Mouse (Mus musculus) layer of hippocampus, adult 8-10 months (tissue): ENCODE data around the gene Slc9a8. TPM values are rescaled to one million over a fixed set of nuclear protein-coding genes. Genes with fewer than 3 reads are reported as not detected.
"Not testable (repeated sequence)": the region's sequence is repeated elsewhere in the genome, so short reads cannot be mapped to it uniquely, and the experiment has no call there.

Source experiments
- DNase-seq, 2 experiments: peaks; one replicate each; pipeline ENCODE4 v3.0.0; 2022; ENCODE audit warnings: low spot score in 2 of 2
- total RNA-seq, 4 experiments: library from RNA; stranded (reverse); gene quantifications; 2 replicates each; pipeline ENCODE4 v1.2.4; 2022

The Slc9a8 gene
- 10 to 100 TPM; 31.5 to 39.0 (median 35.7) TPM for total RNA-seq

DNA sequence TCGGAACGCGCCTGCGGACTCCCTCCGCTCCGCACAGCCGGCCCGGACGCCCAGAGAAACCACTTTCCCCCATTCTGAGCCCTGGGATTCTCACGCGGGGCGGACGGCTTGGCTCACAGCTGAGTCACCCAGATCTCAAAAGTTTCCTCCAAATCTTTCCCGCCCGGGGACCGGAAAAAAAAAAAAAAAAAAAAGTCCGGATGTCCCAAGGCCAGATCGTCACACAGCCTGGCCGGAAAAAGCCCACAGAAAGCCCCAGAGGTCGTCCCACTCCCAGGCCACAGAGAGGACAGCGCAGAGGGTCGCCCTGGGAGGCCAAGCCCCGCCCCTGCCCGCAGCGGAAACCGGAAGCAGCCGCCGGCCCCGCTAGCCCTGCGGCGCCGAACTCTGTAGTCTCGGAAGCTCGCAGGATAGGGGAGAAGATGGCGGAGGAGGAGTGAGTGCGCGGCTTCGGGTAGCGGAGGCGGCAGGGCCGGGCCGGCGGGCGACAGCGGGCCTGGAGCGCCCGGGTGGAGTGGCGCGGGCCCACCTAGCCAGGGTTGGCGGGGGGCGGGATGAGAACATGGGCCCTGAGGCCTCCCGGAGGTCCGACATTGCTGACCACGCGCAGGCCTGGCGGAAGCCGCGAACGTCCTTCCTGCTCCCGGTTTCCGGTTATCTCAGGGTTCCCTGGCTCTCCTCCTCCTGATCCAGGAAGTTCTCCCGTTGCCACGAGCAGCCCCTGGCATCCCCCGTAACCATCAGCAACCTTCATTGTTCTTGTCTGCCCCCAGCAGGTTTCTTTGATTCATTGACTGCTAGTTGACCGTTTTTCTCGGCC is at the start of gene Slc9a8:
TSS of gene Slc9a8 (plus strand) at position 383 of the 820 bp plus-strand sequence.
- DNase-seq: peak; percentile 86 to 87

DNA sequence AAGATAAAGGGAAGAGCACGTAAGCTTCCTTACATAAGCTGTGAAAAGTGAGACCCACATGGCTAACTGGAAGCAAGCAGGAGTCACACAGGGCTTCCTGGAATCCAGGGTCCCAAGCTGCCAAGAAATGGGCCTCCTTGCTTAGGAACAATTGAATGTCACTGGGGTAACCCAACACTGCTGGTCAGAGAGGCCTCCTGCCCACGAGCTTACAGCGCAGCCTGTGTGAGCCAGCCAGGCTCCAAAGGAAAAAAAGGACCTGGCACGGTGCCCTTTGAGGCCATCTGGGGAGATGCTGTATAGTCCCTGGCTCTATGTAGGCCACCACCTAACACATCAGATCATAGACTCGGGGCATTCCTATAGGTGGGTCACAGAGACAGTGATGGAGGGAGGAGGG is 48.2 kb upstream of the Slc9a8 start:
- peak; percentile 29 to 37 for DNase-seq

DNA sequence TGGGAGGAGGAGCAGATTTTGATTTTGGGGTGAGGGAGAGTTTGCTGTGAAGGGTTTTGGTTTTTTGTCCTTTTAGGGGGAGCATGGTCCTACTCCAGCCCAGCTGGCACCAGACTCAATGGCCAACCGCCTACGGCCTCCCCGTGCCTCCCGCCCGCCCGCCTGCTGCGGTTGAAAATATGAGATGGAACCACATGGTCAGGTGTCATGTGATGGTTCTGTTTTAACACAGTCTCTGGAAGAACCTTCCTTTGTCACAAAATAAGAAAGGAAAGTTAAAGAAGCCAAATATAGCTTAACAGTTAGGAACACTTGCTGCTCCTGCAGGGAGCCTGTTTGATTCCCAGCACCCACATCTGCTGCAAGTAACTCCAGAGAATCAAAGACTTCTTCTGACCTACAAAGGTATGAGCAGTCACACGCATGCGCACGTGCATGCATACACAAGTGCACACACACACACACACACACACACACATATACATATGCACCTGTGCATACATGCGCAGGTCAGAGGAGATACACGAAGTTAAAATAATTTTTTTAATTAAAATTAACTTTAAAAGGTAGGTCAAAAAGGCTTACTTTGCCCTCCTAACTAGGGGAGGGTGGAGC is 47.2 kb upstream of the Slc9a8 start:
- DNase-seq: no peak

DNA sequence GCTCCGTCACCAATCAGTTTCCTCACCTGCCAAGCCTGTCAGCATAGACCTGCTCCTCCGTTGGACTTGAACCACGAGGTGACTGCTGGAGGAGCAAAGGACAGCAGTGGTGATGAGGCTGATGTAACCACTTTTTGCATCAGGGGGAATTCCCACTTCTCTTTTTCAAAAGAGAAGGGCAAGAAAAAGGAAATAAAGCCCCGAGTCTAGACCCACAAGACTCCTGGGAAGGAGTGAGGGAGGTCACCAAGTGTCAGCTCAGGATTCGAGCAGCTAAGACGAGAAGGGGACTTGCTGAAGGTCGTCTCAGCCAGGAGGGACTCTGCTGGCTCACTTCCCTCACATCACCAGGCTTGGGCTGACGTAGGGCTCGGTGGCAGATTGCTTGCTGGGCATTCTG is 46.4 kb upstream of the Slc9a8 start:
- DNase-seq: no peak

DNA sequence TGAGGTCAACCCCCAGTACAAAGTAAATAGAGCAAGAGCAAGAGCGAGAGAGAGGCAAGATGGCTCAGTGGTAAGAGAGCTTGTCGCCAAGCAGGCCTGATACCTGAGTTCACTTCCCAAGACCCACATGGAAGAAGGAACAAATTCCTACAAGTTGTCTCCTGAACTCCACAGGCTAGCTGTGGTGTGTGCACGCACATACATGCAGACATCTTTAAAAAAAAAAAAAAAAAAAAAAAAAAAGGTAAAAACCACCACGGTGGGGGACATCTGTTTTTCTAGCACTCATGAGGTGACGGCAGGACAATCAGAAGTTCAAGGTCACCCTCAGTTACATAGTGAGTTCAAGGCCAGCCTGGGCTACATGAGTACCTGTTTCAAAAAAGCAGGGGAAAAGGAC is 45.8 kb upstream of the Slc9a8 start:
- no peak for DNase-seq

DNA sequence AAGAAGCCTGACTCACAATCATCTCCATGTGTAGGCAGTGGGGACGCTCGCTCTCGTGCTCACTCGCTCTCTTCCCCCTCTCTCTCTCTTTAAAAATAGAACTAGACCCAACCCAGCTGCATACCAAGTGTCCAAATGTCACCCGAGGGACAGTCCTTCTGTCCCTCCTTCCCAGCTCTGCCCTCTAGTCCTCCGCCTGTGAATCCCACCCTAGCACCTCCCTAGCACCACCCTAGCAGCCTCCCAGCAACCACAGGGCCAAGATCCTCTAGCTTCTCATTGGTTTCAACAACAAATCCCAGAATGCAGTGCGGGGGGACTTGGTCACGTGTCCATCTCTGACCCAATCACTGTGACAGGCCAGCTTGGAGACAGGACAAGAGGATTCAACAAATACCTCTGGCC is 45.4 kb upstream of the Slc9a8 start:
- DNase-seq: no peak

DNA sequence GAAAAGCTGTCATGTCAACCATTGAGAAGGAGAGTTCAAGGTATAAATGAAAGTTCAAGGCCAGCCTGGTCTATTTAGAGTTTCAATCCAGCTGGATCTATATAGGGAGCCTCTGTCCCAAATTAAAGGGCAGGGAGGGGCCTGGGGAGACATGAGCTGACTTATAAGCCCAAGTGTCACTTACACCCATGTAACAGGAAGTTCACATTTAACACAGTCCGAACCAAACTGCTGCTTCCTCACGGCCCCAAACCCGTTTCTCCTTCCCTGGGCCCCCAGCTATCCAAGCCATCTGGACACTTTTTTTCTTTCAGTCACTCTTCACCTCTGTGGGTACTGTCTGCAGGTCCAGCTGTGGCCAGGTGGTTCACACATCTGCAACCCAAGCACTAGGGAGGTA is 43.8 kb upstream of the Slc9a8 start:
- DNase-seq: no peak

DNA sequence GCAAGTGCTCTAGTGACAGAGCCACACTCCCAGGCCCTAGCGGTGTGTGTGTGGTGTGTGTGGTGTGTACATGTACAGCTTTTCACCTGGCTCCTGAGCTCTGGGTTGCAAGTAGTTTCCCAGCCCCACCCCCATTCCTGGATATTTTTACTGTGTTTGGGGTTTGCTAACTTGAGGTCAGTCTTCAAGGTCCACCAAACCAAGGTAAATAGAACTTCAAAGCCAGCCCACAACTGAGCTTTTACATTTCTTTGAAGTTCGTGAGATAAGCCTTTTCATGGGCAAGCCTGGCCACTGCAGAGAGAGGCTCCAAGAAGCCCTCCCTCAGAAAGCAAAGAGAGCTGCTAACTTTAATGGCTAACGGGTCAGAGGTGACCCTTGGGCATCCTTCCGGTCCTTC is 42.5 kb upstream of the Slc9a8 start:
- DNase-seq: no peak

DNA sequence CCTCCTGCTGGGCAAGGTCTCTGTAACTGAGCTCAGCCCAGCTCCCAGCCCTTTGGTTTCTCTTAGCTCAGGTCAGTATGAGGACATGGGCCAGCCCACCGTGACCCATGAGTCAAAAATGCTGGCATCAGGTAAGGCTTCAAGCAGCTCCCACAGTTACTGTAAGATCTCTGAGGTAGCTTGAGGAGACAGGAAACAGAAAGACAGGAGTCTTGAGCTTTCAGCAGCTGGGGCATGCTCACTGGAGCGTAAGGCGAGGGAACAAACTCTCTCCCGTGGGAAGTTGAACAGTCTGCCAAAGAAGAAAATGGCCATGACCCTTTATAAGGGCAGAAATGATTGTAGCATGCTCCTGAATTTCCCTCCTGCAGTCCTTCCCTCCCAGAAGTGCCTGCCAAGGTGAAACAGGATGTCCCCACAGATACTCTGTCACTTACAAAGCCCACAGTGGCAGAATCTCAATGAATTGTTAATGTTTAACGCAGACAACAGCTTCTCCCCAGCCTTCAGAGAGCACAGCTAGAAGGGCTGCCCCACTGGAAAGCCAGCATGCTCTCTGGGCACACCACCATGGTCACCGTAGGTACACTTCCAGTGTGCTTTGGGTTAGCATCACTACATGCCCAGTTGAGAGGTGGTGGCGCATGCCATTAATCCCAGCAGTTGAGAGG is 40.8 kb upstream of the Slc9a8 start:
- no peak for DNase-seq

DNA sequence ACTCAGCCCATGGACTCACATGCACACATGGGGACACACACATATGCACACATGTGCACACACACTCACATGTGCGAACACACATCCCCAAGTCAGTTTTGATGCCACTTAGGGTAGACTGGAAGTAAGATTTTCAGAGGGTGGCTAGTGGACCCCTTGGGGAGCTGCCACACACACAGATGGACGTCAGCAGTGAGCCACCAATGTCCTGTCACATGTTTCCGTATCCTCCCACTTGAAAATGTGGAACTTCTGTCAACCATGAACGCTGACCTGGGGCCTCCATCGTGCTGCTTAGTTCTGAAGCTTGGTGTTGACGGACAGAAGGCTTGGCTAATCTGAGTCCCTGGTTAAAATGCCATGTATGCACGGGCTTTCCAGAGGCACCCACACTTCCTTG is 39.9 kb upstream of the Slc9a8 start:
- DNase-seq: no peak

DNA sequence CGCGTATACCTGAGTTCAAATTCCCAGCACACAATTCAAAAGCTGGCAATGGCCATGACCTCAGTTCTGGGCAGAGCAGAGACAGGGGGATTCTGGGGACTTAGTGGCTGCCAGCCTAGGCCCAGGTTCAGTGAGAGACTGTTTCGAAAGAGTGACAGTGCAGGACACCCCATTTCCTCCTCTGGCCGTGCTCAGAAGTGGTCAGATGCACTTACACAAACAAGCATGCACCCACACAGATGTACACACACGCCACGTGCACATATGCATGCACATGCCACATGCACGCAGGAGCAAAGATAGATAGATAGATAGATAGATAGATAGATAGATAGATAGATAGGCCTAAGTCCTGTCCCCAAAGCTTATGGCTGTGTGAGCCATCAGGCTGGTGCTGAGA is 39.1 kb upstream of the Slc9a8 start:
- no peak for DNase-seq

DNA sequence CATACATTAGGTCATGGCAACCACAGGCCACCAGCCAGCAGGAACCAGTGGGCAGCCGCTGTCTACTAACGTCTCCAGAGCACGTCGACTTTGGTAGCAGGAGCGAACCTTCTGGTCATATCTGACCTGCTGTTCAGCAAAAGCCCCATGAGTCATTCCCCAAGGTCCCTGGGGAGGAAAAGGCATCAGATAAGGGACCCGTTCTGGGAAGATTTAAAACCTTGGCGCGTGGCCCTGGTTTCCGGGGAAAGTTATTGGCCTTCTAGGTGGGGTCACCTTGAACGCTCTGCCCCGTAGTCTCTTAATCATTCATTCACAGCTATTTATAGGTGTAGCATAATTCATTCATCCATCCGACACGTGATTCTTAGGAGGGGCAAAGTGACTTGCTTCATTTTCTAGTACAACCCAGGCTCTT is 37.8 kb upstream of the Slc9a8 start:
- no peak for DNase-seq

DNA sequence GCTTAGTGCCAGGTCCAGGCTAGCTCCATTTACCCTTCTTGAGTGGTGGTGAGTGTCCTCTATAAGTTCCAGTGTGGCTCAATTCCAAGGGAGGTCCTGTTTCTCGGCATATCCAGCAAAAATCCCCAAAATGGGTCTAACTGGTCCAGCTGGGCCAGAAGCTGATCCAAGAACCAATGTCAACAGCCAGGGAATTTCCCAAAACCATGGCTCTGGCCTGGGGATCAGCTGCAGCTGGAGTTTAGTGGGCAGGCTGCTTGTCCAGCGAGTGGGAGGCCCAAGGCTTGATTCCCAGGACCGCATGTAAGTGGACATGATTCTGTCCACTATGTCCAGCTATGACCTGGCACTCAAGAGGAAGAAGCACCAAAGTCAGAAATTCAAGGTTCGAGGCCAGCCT is 35.1 kb upstream of the Slc9a8 start:
- no peak for DNase-seq

DNA sequence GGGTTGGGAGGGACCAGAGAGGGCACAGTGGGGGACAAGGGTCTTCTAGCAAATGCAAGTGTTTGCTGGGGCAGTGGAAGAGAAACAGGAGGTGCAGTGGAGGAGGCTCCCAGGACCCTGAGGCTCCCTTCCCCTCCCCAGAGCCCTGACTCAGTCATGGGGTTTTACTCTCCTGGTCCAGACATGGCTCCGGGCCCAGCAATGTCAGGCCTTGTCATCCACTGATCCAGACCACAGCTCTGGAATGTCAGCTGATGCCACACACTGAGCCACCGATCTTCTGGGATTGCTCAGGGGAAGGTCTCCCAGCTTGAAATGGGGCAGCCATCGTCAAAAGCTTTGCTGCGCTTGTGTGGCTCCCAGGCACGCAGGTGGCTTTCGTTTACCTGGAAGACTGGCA is 34.5 kb upstream of the Slc9a8 start:
- no peak for DNase-seq

DNA sequence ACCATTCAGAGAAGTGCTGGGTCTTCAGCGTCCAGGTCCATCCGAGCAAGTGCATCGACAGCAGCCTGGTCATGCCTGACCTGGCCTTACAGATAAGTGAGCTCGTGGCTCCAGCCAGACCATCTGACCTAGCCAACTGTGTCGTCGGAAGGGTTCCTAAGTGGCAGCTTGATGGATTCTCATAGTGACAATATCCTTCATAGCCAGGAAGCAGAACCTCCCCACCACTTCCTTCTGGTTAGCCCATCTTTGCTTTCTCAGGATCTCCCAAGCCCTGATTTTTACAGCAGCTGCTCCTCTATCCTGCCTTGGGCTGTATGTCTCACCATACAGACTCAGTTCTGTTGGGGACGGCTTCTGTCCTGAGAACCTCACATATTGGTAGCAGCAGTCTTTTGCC is 27.1 kb upstream of the Slc9a8 start:
- DNase-seq: no peak

DNA sequence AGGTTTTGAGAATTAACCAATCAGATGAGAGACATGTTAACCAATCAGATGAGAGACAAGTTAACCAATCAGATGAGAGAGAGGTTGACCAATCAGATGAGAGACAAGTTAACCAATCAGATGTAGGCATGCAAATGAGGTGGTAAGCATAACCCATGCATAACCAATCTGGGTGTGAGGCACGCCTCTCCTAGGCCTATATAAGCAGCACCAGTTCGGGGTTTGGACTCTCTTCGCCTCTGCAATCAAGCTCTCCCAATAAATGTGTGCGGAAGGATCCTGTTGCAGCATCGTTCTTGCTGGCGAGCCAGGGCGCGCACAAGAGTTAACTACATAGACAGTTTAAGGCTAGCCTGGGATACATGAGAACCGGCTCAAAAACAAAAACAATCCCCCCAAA is 25.1 kb upstream of the Slc9a8 start:
- not testable (repeated sequence) for DNase-seq

DNA sequence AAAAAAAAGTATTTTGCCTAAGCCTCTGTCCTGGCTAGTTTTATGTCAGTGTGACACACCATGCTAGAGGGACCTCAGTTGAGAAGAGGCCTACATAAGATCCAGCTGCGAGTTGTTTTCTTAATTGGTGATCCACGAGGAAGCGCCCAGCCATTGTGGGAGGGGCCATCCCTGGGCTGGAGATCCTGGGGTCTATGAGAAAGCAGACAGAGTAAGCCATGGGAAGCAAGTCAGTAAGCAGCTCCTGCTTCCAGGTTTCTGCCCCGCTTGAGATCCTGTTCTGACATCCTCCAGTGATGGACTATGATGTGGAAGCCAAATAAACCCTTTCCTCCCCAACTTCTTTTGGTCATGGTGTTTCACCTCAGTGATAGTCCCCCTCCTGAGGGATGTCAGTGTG is 22.5 kb upstream of the Slc9a8 start:
- DNase-seq: no peak

DNA sequence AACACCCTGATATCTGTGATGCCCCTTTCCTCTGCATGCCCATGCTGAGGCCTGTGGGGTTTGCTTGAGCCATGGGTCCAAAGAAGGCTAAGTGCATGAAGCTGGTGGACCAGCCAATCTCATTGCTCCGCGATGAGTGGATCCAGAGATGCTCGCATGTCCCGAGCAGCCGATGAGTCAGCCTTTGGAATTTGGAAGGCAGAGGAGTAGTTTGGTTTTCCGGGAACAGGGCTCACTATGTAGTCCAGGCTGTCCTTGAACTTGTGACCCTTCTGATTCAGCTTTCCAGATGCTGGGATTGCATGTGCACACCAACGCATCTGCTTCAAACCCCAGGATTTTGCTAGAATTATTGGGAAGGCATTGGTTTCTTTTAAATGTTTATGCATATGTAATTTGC is 21.9 kb upstream of the Slc9a8 start:
- DNase-seq: no peak

DNA sequence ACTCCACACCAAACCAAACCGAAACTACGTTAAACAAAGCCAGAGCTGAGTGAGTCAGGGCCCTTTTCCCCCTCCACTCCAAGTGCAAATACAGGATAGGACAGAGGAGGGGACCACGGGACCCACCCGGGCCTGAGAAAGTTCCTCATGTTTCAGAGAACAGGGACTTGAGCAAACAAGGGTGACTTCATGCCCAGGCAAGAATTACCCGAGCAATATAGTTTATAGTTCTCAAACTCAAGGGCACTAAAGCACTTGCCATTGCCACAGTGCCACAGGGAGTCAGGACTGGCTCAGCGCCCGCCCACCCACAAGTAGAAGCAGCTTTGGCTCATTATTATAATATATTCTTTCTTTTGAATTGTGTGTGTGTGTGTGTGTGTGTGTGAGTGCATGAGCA is 18.4 kb upstream of the Slc9a8 start:
- DNase-seq: no peak

DNA sequence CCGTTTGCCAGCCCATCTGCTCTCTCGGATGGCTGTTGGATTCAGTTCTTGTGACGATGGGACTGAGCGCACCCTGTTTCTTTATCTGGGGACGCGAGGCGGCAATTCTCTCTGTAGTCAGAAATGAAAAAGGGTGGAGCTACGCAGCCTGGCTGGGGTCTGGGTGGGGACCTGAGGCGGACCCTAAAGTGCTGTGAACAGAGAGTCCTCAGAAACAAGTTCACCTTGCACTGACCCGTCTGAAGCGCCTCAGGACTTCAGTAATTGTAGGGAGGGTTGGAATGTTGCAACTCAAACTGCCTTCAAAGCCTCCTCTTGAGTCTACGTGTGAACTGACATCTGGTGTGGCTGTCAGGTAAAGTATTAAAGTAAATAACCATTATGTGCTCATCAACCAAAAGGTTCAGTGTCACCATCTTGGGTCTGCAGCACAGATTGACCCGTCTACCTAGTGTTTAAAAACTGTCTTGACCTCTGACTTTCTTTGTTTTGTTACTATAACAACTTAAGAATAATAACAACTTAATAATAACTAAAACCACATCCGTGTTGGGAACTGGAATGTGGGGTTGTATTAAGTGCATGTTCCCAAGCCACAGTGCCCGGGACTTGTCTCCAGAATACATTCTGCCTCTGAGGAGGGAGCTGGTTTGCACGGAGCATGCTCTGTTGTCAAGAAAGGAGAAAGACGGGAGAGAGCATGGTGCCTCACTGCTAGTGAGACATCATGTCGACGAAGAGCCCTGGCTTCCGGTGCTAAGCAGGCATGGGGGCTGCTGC is 16.2 kb upstream of the Slc9a8 start:
- DNase-seq: no peak

DNA sequence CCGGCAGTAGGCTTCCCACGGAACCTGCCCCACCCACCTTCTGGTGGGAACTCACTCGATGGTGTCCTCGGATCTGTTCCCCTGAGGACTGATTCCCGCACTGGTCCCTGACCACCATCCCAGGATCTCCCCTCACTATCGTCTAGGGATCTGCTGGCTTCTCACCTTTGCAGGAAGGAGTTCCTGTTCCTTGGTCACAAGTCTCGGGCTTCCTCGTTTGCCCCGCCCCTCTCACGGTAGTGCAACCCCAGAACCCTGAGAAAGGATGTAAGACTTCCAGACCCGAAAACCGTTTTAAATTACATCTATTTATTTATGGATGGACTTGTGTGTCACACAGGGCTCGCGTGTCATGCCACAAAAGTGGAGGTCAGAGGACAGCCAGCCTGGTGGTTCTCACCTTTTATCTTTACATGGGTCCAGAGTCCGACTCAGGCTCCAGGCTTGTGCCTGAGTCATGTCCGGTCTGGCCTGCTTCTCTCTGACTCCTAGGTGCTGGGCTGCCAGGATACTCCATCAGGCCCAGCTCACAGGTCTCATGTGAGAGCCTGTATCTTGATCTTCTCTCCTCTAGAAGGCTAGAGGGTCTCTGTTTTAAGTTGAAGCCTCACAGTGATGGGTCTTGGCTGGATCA is 14.1 kb upstream of the Slc9a8 start:
- no peak for DNase-seq
